Mouse (Mus musculus) lung, adult 2 months (tissue): ENCODE results near the gene Cog6.

Source experiments
- CTCF ChIP-seq: fragments of 200-500 bp; IDR thresholded peaks from 2 replicates; pipeline ENCODE4 v1.5.1; 2011; ENCODE audit warnings: mild to moderate bottlenecking, low read length, control low read depth; ENCODE audit not compliant: insufficient read depth
- POLR2A ChIP-seq: fragments of 200-500 bp; IDR thresholded peaks from 2 replicates; pipeline ENCODE4 v1.6.1; 2011; ENCODE audit warnings: low read depth, mild to moderate bottlenecking, control low read depth, low read length, borderline replicate concordance; ENCODE audit errors: extremely low read depth

- TF ChIP-seq POLR2A, result no peak
- TF ChIP-seq CTCF, result no peak
Measured at GRCm38 (mm10) chr3:53056430-53056829, 39.4 kb upstream of the Cog6 start.
